Mouse (Mus musculus): ENCODE data around the gene Cabp4. TPM values are rescaled to one million over a fixed set of nuclear protein-coding genes. Genes with fewer than 3 reads are reported as not detected.

Cabp4 gene
- polyA plus RNA-seq, 1 experiment from 2014 or later = not detected

- peaks cover 42% of the 10 kb centered on the region for H3K4me1 ChIP-seq
- H3K9me3 ChIP-seq = no peaks in the 10 kb centered on the region
- H3K4me3 ChIP-seq = no peak overlapping the region
- H3K27me3 ChIP-seq (replicated peaks) = no peaks in the 10 kb centered on the region
- H3K4me2 ChIP-seq = no peak overlapping the region
- no peak for ATAC-seq (ENCODE audit: extremely low read depth, insufficient number of reproducible peaks, low FRiP score, low TSS enrichment)
- no peak overlapping the region for H3K27ac ChIP-seq (replicated peaks)
- H3K9ac ChIP-seq = 0 out of 2 replicates have a peak overlapping the region, but pooled peaks have one; percentile 59
- H3K36me3 ChIP-seq = peaks cover 53% of the 10 kb centered on the region
- 78% methylated on average over 5 of the region's 5 CpGs for WGBS
Observed at GRCm38 (mm10) chr19:4151488-4151860, 7.6 kb upstream of the Cabp4 start.

- H3K9me3 ChIP-seq = peaks cover 2% of the 10 kb centered on the region; the same call in 1 of the 2 replicates
- H3K4me2 ChIP-seq = no peak overlapping the region
- H3K9ac ChIP-seq = peak overlapping the region; percentile 59
- H3K27me3 ChIP-seq (replicated peaks) = no peaks in the 10 kb centered on the region
- H3K36me3 ChIP-seq = peaks cover 46% of the 10 kb centered on the region
- no peak overlapping the region for H3K27ac ChIP-seq (replicated peaks)
- H3K4me3 ChIP-seq = no peak overlapping the region
- 85% methylated on average over 22 of the region's 22 CpGs for WGBS
- peaks cover 42% of the 10 kb centered on the region for H3K4me1 ChIP-seq
- no peak for ATAC-seq (ENCODE audit: extremely low read depth, insufficient number of reproducible peaks, low FRiP score, low TSS enrichment)
Observed at GRCm38 (mm10) chr19:4150567-4151487, 7.0 kb upstream of the Cabp4 start.

GRCm38 (mm10) chr19:4149764-4150461, 6.1 kb upstream of the Cabp4 start:
- H3K9ac ChIP-seq = peak overlapping the region; percentile 91
- H3K27ac ChIP-seq (replicated peaks) = no peak overlapping the region
- H3K27me3 ChIP-seq (replicated peaks) = no peaks in the 10 kb centered on the region
- H3K4me2 ChIP-seq = peak overlapping the region; percentile 88
- H3K36me3 ChIP-seq = peaks cover 44% of the 10 kb centered on the region
- peaks cover 42% of the 10 kb centered on the region for H3K4me1 ChIP-seq
- H3K4me3 ChIP-seq = peak overlapping the region; percentile 84; the same call in 1 of the 2 replicates
- H3K9me3 ChIP-seq = peaks cover 5% of the 10 kb centered on the region; the same call in 1 of the 2 replicates
- 90% methylated on average over 17 of the region's 17 CpGs for WGBS
- ATAC-seq (ENCODE audit: extremely low read depth, insufficient number of reproducible peaks, low FRiP score, low TSS enrichment) = no peak

- peak overlapping the region; percentile 91 for H3K9ac ChIP-seq
- WGBS = 81% methylated on average over 11 of the region's 11 CpGs
- no peak overlapping the region; the same call in 1 of the 2 replicates for H3K27ac ChIP-seq (replicated peaks)
- peak overlapping the region; percentile 88 for H3K4me2 ChIP-seq
- peaks cover 44% of the 10 kb centered on the region for H3K36me3 ChIP-seq
- no peak for ATAC-seq (ENCODE audit: extremely low read depth, insufficient number of reproducible peaks, low FRiP score, low TSS enrichment)
- H3K9me3 ChIP-seq = peaks cover 5% of the 10 kb centered on the region; the same call in 1 of the 2 replicates
- peaks cover 42% of the 10 kb centered on the region for H3K4me1 ChIP-seq
- peak overlapping the region; percentile 84 for H3K4me3 ChIP-seq
- H3K27me3 ChIP-seq (replicated peaks) = no peaks in the 10 kb centered on the region
Observed at GRCm38 (mm10) chr19:4149283-4149682, 5.5 kb upstream of the Cabp4 start.

- peaks cover 42% of the 10 kb centered on the region for H3K4me1 ChIP-seq
- H3K9me3 ChIP-seq = peaks cover 5% of the 10 kb centered on the region; the same call in 1 of the 2 replicates
- ATAC-seq (ENCODE audit: extremely low read depth, insufficient number of reproducible peaks, low FRiP score, low TSS enrichment) = no peak
- peak overlapping the region; percentile 84 for H3K4me3 ChIP-seq
- H3K9ac ChIP-seq = peak overlapping the region; percentile 91
- peak overlapping the region; percentile 76 for H3K27ac ChIP-seq (replicated peaks)
- H3K27me3 ChIP-seq (replicated peaks) = no peaks in the 10 kb centered on the region
- peak overlapping the region; percentile 88 for H3K4me2 ChIP-seq
- H3K36me3 ChIP-seq = peaks cover 40% of the 10 kb centered on the region
- WGBS = 3% methylated on average over 8 of the region's 8 CpGs
Observed at GRCm38 (mm10) chr19:4148819-4149218, 5.0 kb upstream of the Cabp4 start.

- peak within 1 kb of the TSS; percentile 88 for H3K4me2 ChIP-seq
- peak within 1 kb of the TSS; percentile 84 for H3K4me3 ChIP-seq
- peaks cover 41% of the 10 kb centered on the region for H3K4me1 ChIP-seq
- no peaks in the 10 kb centered on the region for H3K27me3 ChIP-seq (replicated peaks)
- H3K27ac ChIP-seq (replicated peaks) = peak within 1 kb of the TSS; percentile 76
- peak; percentile 91 for ATAC-seq (ENCODE audit: extremely low read depth, insufficient number of reproducible peaks, low FRiP score, low TSS enrichment)
- 0% methylated on average over 30 of the region's 33 CpGs for WGBS
- peaks cover 36% of the 10 kb centered on the region for H3K36me3 ChIP-seq
- H3K9me3 ChIP-seq = peaks cover 5% of the 10 kb centered on the region; the same call in 1 of the 2 replicates
- peak within 1 kb of the TSS; percentile 91 for H3K9ac ChIP-seq
Observed at GRCm38 (mm10) chr19:4148491-4148806, 4.6 kb upstream of the Cabp4 start, which contains the start of gene Coro1b. Coro1b (plus strand) TSS chr19:4148619.

GRCm38 (mm10) chr19:4147782-4148490, 4.1 kb upstream of the Cabp4 start:
- Histone ChIP-seq H3K4me1 (peaks cover 36% of the 10 kb centered on the region), H3K36me3 (peaks cover 31% of the 10 kb centered on the region), H3K27ac (replicated peaks) (peak overlapping the region; percentile 41; the same call in 1 of the 2 replicates), H3K9ac (peak overlapping the region; percentile 91), H3K9me3 (peaks cover 5% of the 10 kb centered on the region; the same call in 1 of the 2 replicates), H3K27me3 (replicated peaks) (no peaks in the 10 kb centered on the region), H3K4me2 (peak overlapping the region; percentile 88), H3K4me3 (peak overlapping the region; percentile 84)
- WGBS = 40% methylated on average over 9 of the region's 9 CpGs
- ATAC-seq (ENCODE audit: extremely low read depth, insufficient number of reproducible peaks, low FRiP score, low TSS enrichment) = no peak

- Histone ChIP-seq H3K4me1 (peaks cover 30% of the 10 kb centered on the region), H3K4me2 (no peak overlapping the region), H3K9ac (0 out of 2 replicates have a peak overlapping the region, but pooled peaks have one; percentile 91), H3K27ac (replicated peaks) (no peak overlapping the region), H3K4me3 (no peak overlapping the region), H3K9me3 (peaks cover 5% of the 10 kb centered on the region; the same call in 1 of the 2 replicates), H3K36me3 (peaks cover 22% of the 10 kb centered on the region), H3K27me3 (replicated peaks) (no peaks in the 10 kb centered on the region)
- no peak for ATAC-seq (ENCODE audit: extremely low read depth, insufficient number of reproducible peaks, low FRiP score, low TSS enrichment)
- WGBS = 49% methylated on average over 3 of the region's 3 CpGs
Observed at GRCm38 (mm10) chr19:4147022-4147405, 3.2 kb upstream of the Cabp4 start.

- Histone ChIP-seq H3K4me1 (peaks cover 27% of the 10 kb centered on the region), H3K4me2 (no peak overlapping the region), H3K36me3 (peaks cover 18% of the 10 kb centered on the region), H3K9ac (no peak overlapping the region), H3K4me3 (no peak overlapping the region), H3K9me3 (peaks cover 5% of the 10 kb centered on the region; the same call in 1 of the 2 replicates), H3K27ac (replicated peaks) (no peak overlapping the region), H3K27me3 (replicated peaks) (no peaks in the 10 kb centered on the region)
- no peak for ATAC-seq (ENCODE audit: extremely low read depth, insufficient number of reproducible peaks, low FRiP score, low TSS enrichment)
- WGBS = 60% methylated on average over 12 of the region's 12 CpGs
Observed at GRCm38 (mm10) chr19:4146366-4147021, 2.7 kb upstream of the Cabp4 start.

- 84% methylated on average over 5 of the region's 5 CpGs for WGBS
- Histone ChIP-seq H3K27ac (replicated peaks) (no peak overlapping the region), H3K9me3 (peaks cover 5% of the 10 kb centered on the region; the same call in 1 of the 2 replicates), H3K4me2 (no peak overlapping the region), H3K36me3 (peaks cover 12% of the 10 kb centered on the region), H3K27me3 (replicated peaks) (no peaks in the 10 kb centered on the region), H3K4me1 (peaks cover 21% of the 10 kb centered on the region), H3K4me3 (no peak overlapping the region), H3K9ac (no peak overlapping the region)
- no peak for ATAC-seq (ENCODE audit: extremely low read depth, insufficient number of reproducible peaks, low FRiP score, low TSS enrichment)
Observed at GRCm38 (mm10) chr19:4145936-4146335, 2.1 kb upstream of the Cabp4 start.
